Mouse (Mus musculus): ENCODE results near the gene Agpat4.

- TF ChIP-seq CTCF (IDR thresholded peaks at IDR 0.05; ENCODE audit: low read depth), result no peak
- TF ChIP-seq EP300 (IDR thresholded peaks at IDR 0.05; ENCODE audit: low read depth), result no peak
These were observed 144.3 kb downstream of the Agpat4 start for GRCm38 (mm10) chr17:12262851-12263250.

Measured in liver, postnatal 0 days (tissue).